Mouse (Mus musculus) bone marrow, adult 2 months (tissue): ENCODE measurements around the gene Gm9945.

ENCODE experiments used
- CTCF ChIP-seq: fragments of 200-500 bp; IDR thresholded peaks from 2 replicates; pipeline ENCODE4 v1.5.1; 2011; ENCODE audit warnings: low read length, control low read depth; ENCODE audit not compliant: control insufficient read depth, insufficient read depth
- POLR2A ChIP-seq: fragments of 200-500 bp; IDR thresholded peaks from 2 replicates; pipeline ENCODE4 v1.6.1; 2011; ENCODE audit warnings: low read depth, mild to moderate bottlenecking, control low read depth, low read length, borderline replicate concordance; ENCODE audit not compliant: control insufficient read depth

DNA sequence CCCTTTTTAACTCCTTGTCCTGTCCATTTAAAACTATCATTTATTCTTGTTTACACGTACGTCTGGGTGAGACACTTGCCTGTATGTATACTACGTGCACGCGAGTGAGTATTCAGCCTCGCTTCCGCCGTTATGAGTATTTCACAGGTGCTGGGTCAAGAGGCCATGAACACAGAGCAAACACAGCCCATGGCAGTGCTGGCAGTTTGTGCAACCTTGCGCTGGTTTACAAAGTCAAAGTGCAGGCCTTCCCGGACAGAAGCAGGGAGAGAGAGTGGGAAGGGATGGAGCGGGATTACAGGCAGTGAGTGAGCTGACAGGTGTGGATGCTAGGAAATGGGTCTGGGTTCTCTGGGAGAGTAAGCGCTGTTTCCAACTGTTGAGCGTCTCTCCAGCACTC lies 33.8 kb upstream of the Gm9945 start:
- TF ChIP-seq CTCF (no peak), POLR2A (no peak)
